Mouse (Mus musculus): ENCODE measurements at regions not wholly inside any gene's neighbourhood (a gene's known extent, or its start where the extent isn't known, plus 50 kb on each side); places are given as distances from the start of the nearest gene placed in this dataset.
"Not testable (repeated sequence)": the region's sequence is repeated elsewhere in the genome, so short reads cannot be mapped to it uniquely, and the experiment has no call there.

GRCm38 (mm10) chr7:70300516-70300915 lies 66.0 kb downstream of the Nr2f2 start:
- DNase-seq = no peak

DNA sequence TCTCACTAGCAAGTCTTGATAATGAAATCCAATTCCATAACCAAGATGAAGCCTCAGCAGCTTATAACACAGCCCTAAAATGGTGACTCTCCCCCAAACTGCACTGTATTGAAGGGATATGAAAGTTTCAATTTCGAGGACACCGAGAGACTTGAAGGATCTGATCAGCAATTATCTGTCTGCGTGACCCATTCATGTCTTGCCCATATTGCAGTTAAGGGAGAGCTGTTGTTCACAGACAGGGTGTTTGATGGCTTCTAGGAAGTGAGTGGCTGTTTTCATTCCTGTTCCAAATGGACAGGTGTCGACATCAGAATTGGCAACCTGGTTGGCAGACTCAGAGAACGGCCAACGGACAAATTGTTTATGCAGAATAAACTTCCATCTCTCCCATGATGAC lies 75.1 kb downstream of the Nr2f2 start:
- DNase-seq = no peak

DNA sequence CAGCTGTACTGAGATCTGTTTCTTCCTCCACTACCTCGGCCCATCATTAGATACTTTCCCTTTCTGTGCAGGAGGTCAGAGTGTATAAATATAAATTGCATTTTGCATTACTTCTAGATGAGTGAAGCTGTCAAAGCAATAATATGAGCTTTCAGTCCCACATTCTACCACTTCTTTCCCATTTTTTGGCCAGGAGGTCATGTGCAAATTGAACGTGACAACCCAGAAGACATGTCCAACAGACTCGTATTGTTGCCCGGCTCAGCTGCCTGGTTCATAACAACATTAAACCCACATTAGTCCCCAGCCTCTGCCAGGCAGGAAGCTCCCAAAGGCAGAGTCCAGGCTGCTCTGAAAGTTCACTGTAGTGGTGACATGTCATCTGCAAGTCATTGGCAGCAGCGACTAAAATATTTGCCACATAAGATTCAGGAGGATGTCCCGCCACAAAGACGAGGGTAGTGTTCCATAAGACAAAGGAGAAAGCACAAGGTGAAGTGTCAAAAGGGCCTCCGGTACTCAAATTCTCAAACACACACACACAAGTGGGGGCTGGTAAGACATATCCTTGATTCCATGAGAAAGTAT lies 75.7 kb downstream of the Nr2f2 start:
- DNase-seq = no peak

DNA sequence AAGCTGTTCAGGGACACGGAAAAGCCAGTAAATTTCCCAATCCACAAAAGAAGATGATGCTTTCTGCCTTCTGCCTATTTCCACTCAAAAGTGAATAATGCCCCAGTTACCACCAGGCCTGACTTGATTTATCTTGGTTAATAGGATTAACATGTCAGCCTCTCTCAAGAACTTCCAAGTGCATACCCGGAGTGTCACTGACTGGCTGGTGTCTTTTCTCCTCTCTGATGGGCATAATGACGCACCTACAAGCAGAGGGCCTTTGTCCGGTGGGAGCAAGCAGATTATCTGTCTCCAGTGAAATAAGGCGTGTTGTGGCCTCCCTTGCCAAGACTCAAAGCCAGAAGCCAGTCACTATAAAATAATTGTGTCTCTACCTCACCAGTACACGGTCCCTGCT lies 76.3 kb downstream of the Nr2f2 start:
- no peak for DNase-seq

DNA sequence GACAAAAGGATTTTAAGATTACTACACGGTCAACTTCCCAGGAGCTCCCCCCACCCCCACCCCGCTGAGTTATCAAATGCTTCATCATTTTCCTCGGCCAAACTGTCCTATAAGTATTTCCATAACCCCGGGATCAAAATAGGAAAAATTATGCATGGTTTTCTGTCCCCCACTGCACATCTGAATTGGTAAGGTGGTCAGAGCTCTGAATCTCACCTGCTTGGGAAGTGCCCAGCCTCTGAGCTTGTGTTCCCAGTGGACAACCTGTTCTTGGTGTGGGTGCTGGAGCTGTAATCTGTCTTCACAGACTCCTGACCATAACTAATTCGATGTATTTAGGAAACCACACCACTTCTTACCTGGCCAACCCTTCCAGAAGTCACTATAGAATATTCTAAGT lies 77.9 kb downstream of the Nr2f2 start:
- no peak for DNase-seq

- no peak for DNase-seq
These were observed 78.6 kb downstream of the Nr2f2 start for GRCm38 (mm10) chr7:70287891-70288421.

- DNase-seq = no peak
These were observed 79.6 kb downstream of the Nr2f2 start for GRCm38 (mm10) chr7:70286836-70287355.

- DNase-seq = no peak
These were observed 81.2 kb downstream of the Nr2f2 start for GRCm38 (mm10) chr7:70285344-70285743.

GRCm38 (mm10) chr7:70283836-70284235 lies 82.7 kb downstream of the Nr2f2 start:
- DNase-seq = no peak

- no peak for DNase-seq
These were observed 83.4 kb downstream of the Nr2f2 start for GRCm38 (mm10) chr7:70283166-70283565.

DNA sequence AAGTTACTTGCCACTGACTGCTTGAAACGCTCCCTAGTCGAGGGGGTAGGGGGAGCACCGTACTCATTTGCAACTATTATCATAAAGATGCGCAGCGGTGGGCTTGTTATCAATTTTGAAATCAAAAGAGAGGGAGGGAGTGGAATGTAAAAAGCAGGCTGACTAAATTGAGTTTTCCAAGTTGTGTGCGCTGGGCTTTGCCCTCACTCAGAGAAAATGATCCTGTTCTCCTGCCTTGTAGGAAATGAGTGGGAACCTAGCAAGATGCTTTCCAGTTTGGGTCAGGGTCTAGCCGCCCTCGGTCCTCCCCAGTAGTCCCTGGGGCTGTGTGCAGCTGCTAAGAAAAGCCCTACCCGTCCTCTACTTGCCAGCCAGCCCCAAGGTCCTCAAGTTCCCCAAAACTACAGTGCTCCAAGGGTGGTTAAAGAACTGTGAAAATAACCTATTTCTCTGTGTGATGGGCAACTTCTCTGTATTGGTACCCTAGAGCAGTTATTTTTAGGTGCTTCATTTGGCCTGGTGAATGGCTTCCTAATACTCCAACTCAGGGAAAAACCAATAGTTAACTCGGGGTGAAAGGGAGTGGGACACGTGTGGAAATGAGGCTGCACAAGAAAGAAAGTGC lies 84.5 kb downstream of the Nr2f2 start:
- DNase-seq = no peak

DNA sequence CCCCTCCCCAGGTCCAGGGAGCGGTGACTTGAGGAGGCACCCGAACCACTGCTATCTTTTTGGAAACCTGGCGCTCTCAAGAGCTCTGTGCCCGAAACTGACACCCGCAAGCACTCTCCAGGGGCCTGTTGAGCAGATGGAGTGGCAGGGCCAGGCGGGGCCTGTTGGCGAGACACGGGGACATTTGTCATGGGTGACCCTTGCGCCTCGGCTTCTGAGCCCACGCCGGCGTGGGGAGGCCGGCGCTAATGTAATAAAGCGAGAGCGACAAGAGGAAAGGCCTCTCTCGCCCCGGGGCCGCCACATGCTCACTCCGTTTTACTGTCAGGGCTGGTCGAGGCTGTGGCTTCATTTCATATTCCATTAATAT lies 85.2 kb downstream of the Nr2f2 start:
- DNase-seq = no peak

DNA sequence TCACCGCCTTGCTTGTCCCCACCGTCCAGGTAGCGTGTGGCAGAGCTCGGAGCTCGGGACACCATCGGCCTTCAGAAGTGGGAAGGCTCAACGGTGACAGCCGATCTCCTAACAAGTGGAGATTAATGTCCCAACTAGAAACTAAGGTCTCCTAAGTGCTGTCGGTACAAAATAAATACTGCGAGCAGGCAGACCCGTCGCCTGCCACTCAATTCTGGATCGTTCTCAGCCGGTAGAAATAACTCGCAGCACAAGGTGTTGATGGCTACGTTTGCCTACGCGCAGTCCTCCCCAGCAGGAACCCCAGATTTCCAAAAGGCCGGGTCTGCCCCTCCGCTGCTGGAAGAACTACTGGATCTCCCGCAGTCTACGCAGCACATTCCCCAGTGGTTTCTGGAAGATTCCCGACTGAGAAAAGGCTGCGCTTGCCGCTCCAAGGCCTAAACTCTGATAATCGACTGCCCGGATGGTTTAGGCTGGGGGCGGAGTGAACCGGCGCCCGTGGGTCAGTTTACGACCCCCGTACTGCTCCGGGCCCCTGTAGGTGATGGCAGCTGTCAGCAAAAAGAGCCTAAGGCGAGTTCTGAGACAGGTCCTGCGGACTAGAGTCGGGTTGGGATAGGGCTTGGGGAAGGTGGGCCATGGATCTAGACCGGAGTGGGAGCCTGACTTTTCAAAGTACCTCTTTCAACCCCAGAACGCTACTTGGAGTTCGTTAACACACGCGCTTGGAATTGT lies 85.7 kb downstream of the Nr2f2 start:
- no peak for DNase-seq

GRCm38 (mm10) chr7:70279927-70280642 lies 86.5 kb downstream of the Nr2f2 start:
- no peak for DNase-seq

- DNase-seq = no peak
These were observed 87.4 kb downstream of the Nr2f2 start for GRCm38 (mm10) chr7:70279101-70279500.

GRCm38 (mm10) chr7:70276078-70276477 lies 90.5 kb downstream of the Nr2f2 start:
- DNase-seq = no peak

DNA sequence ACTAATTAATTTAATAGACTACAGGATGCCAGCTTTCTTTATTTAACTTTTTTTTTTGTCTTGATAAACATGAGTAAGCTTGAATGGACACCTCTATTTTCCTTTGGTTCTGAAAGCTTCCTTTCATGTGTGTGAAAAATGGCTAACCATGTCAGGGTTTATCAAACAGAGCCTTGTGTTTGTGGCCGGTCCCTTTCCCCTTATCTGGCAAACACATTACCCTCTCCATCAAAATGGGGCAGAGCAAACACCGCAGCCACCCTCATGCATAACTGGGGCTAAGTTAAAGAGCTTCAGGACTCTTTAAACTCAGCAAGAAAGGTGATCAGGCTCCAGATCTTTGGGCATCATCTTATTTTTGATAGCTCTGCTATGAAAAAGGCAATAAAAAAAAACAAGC lies 92.2 kb downstream of the Nr2f2 start:
- no peak for DNase-seq

- no peak for DNase-seq
These were observed 99.5 kb downstream of the Nr2f2 start for GRCm38 (mm10) chr7:70267075-70267474.

GRCm38 (mm10) chr7:70256806-70257205 lies 109.7 kb downstream of the Nr2f2 start:
- DNase-seq = no peak

DNA sequence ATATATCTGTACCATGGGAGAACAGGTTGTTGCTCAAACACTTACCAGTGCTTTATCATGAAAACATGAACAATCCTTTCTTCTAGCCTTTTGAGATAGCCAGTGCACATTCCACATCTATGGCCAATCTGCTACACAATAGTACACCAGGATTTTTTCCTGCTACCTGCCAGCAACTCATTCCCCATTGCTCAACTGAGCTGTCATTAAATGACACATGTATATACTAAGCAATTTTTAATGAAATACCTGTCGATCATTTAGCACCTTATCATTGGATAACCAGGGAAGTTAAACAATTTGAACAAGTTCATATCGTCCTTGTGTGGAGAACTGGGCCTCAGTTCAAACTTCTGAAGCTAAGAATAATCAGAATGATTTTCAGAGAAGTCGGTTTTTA lies 111.5 kb downstream of the Nr2f2 start:
- DNase-seq = no peak

DNA sequence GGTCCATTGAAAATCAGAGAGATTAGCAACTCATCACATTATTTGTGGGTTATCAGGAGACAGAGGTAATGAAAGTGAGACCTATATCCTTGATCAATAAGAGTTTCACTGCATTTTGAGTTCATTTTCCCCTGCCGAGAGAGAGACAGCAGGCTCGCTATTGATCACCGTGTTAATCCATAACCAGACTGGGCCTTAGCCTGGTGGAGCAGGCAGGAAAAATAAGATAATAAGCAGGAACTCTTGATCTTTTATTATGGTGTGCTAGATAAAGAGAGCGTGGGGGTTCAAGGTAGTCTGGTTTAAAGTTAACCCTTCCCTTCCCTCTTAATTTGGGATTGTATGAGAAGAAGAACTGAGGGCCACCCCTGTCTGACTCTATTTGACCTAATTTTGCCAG lies 113.3 kb downstream of the Nr2f2 start:
- no peak for DNase-seq

DNA sequence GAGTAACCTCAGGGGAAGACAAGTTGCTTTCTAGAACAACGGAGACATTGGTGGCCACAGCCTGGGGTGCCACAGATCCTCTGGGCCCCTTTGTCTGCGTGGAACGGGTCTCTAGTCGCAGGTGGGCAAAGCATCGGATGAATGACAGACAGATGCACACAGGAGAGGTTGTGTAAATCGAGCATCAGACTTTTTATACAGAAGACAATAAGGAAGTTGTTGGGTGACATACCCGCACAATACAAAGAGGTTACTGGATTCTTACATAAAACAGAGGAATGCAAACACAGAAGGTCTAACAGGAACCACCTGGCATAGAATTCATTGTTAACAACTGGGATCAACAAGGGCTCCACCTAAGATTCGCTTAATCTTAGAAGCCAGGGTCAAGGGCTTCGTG lies 127.5 kb downstream of the Nr2f2 start:
- not testable (repeated sequence) for DNase-seq

DNA sequence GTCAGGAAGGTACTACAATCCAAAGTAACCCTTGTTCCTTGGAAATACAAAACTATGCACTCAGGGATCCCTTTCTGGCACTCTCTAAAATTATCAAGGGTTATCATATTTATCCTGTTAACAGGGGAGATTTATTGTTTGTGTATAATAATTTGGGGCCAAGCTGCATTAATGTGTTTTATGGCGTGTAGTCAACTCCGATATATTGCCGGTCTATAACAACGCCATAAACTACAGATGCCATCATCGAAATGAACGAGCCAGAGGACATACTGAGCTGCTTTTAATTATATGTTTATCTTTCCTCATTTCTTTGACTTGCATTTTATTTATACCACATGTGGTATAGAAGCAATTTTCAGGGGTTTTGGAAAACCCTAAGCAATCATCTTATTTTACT lies 147.2 kb downstream of the Nr2f2 start:
- no peak for DNase-seq

Measured in cerebellum, adult 11 months (tissue).